Mouse (Mus musculus): ENCODE data around the gene Gpr162. TPM values are rescaled to one million over a fixed set of nuclear protein-coding genes. Genes with fewer than 3 reads are reported as not detected.

The Gpr162 gene
- polyA plus RNA-seq (2015; fragmentation: Nextera tagmentation; extraction: Ambion mirVana), result 0.66 and 0.69 TPM in 2 replicates

GRCm38 (mm10) chr6:124863658-124864298 lies at the start of gene Gpr162:
Gpr162 (minus strand) TSS chr6:124863983.

GRCm38 (mm10) chr6:124911533-124912218 lies 47.9 kb upstream of the Gpr162 start, which contains the start of gene Lag3:
Lag3 (minus strand) TSS chr6:124911705.

GRCm38 (mm10) chr6:124887986-124888385 lies 24.2 kb upstream of the Gpr162 start, which contains the start of gene Cd4:
Cd4 (minus strand) TSS chr6:124888221.

GRCm38 (mm10) chr6:124856916-124857839 lies 6.6 kb downstream of the Gpr162 start, which contains the start of gene P3h3:
P3h3 (minus strand) TSS chr6:124857752.

GRCm38 (mm10) chr6:124840241-124841167 lies 23.3 kb downstream of the Gpr162 start, which contains the start of gene Gnb3:
Gnb3 (minus strand) TSS chr6:124840275.

GRCm38 (mm10) chr6:124828868-124829798 lies 34.6 kb downstream of the Gpr162 start, which contains the start of the genes Usp5 and Cdca3:
Usp5 (minus strand) TSS chr6:124829484.
Cdca3 (plus strand) TSS chr6:124829547.

GRCm38 (mm10) chr6:124813933-124814332 lies 49.9 kb downstream of the Gpr162 start, which contains the start of gene Tpi1:
Tpi1 (minus strand) TSS chr6:124814296.

Other genes with a start within 250 kb of the Gpr162 start
- 0.05 and 0.10 TPM in 2 replicates for gene C1s2, start 227.9 kb downstream of the Gpr162 start, polyA plus RNA-seq (2015; fragmentation: Nextera tagmentation; extraction: Ambion mirVana)
- 49.1 and 51.0 TPM in 2 replicates for gene Lpcat3, start 201.0 kb downstream of the Gpr162 start, polyA plus RNA-seq (2015; fragmentation: Nextera tagmentation; extraction: Ambion mirVana)
- gene Emg1, start 151.8 kb downstream of the Gpr162 start, polyA plus RNA-seq (2015; fragmentation: Nextera tagmentation; extraction: Ambion mirVana), result 86.6 and 92.7 TPM in 2 replicates
- 203 and 205 TPM in 2 replicates for gene Phb2, start 151.6 kb downstream of the Gpr162 start, polyA plus RNA-seq (2015; fragmentation: Nextera tagmentation; extraction: Ambion mirVana)
- 9.8 and 19.0 TPM in 2 replicates for gene Ptpn6, start 125.3 kb downstream of the Gpr162 start, polyA plus RNA-seq (2015; fragmentation: Nextera tagmentation; extraction: Ambion mirVana)
- gene Grcc10, start 122.6 kb downstream of the Gpr162 start, polyA plus RNA-seq (2015; fragmentation: Nextera tagmentation; extraction: Ambion mirVana), result 349 and 354 TPM in 2 replicates
- not detected in 2 replicates for gene Gm45234, start 108.0 kb downstream of the Gpr162 start, polyA plus RNA-seq (2015; fragmentation: Nextera tagmentation; extraction: Ambion mirVana)
- 8.4 and 9.3 TPM in 2 replicates for gene Atn1, start 107.5 kb downstream of the Gpr162 start, polyA plus RNA-seq (2015; fragmentation: Nextera tagmentation; extraction: Ambion mirVana)
- 5.9 and 6.2 TPM in 2 replicates for gene Eno2, start 94.3 kb downstream of the Gpr162 start, polyA plus RNA-seq (2015; fragmentation: Nextera tagmentation; extraction: Ambion mirVana)
- 0.23 TPM in 1 of 2 replicates, not detected in the other for gene Lrrc23, start 84.3 kb downstream of the Gpr162 start, polyA plus RNA-seq (2015; fragmentation: Nextera tagmentation; extraction: Ambion mirVana)
- 11.7 and 16.0 TPM in 2 replicates for gene Spsb2, start 55.3 kb downstream of the Gpr162 start, polyA plus RNA-seq (2015; fragmentation: Nextera tagmentation; extraction: Ambion mirVana)
- 393 and 456 TPM in 2 replicates for gene Tpi1, start 49.7 kb downstream of the Gpr162 start, polyA plus RNA-seq (2015; fragmentation: Nextera tagmentation; extraction: Ambion mirVana)
- gene Usp5, start 34.5 kb downstream of the Gpr162 start, polyA plus RNA-seq (2015; fragmentation: Nextera tagmentation; extraction: Ambion mirVana), result 71.7 and 72.1 TPM in 2 replicates
- gene Cdca3, start 34.4 kb downstream of the Gpr162 start, polyA plus RNA-seq (2015; fragmentation: Nextera tagmentation; extraction: Ambion mirVana), result 32.7 and 43.3 TPM in 2 replicates
- gene Gnb3, start 23.7 kb downstream of the Gpr162 start, polyA plus RNA-seq (2015; fragmentation: Nextera tagmentation; extraction: Ambion mirVana), result 0.20 TPM in 1 of 2 replicates, not detected in the other
- gene P3h3, start 6.2 kb downstream of the Gpr162 start, polyA plus RNA-seq (2015; fragmentation: Nextera tagmentation; extraction: Ambion mirVana), result 16.1 and 16.6 TPM in 2 replicates
- 0.10 and 0.42 TPM in 2 replicates for gene Cd4, start 24.2 kb upstream of the Gpr162 start, polyA plus RNA-seq (2015; fragmentation: Nextera tagmentation; extraction: Ambion mirVana)
- 0.55 and 0.60 TPM in 2 replicates for gene Lag3, start 47.7 kb upstream of the Gpr162 start, polyA plus RNA-seq (2015; fragmentation: Nextera tagmentation; extraction: Ambion mirVana)
- gene Ptms, start 56.1 kb upstream of the Gpr162 start, polyA plus RNA-seq (2015; fragmentation: Nextera tagmentation; extraction: Ambion mirVana), result 340 and 360 TPM in 2 replicates
- 285 and 313 TPM in 2 replicates for gene Mlf2, start 67.4 kb upstream of the Gpr162 start, polyA plus RNA-seq (2015; fragmentation: Nextera tagmentation; extraction: Ambion mirVana)
- 106 and 122 TPM in 2 replicates for gene Cops7a, start 101.6 kb upstream of the Gpr162 start, polyA plus RNA-seq (2015; fragmentation: Nextera tagmentation; extraction: Ambion mirVana)
- 7.8 and 10.2 TPM in 2 replicates for gene Pianp, start 132.7 kb upstream of the Gpr162 start, polyA plus RNA-seq (2015; fragmentation: Nextera tagmentation; extraction: Ambion mirVana)
- gene Zfp384, start 145.2 kb upstream of the Gpr162 start, polyA plus RNA-seq (2015; fragmentation: Nextera tagmentation; extraction: Ambion mirVana), result 6.0 and 6.6 TPM in 2 replicates
- gene Ing4, start 175.8 kb upstream of the Gpr162 start, polyA plus RNA-seq (2015; fragmentation: Nextera tagmentation; extraction: Ambion mirVana), result 59.9 and 71.5 TPM in 2 replicates
- 2.3 and 3.2 TPM in 2 replicates for gene Acrbp, start 185.7 kb upstream of the Gpr162 start, polyA plus RNA-seq (2015; fragmentation: Nextera tagmentation; extraction: Ambion mirVana)
- 2.4 and 3.2 TPM in 2 replicates for gene Lpar5, start 203.9 kb upstream of the Gpr162 start, polyA plus RNA-seq (2015; fragmentation: Nextera tagmentation; extraction: Ambion mirVana)
- gene Chd4, start 232.0 kb upstream of the Gpr162 start, polyA plus RNA-seq (2015; fragmentation: Nextera tagmentation; extraction: Ambion mirVana), result 31.8 and 32.9 TPM in 2 replicates

Data from urinary bladder, postnatal 0 days (tissue).